Mouse (Mus musculus) ES-E14 (cell line): ENCODE results near the gene Krtap5-3.

Experiments
- CHD2 ChIP-seq: IDR thresholded peaks from 2 replicates; pipeline ENCODE4 v1.6.1; 2014; ENCODE audit warnings: mild to moderate bottlenecking, low read depth, low read length, inconsistent platforms
- HCFC1 ChIP-seq: IDR thresholded peaks from 2 replicates; pipeline ENCODE4 v1.6.1; 2012; ENCODE audit warnings: low read length, inconsistent platforms, borderline replicate concordance; ENCODE audit not compliant: insufficient read depth
- MAFK ChIP-seq: IDR thresholded peaks from 2 replicates; pipeline ENCODE4 v1.6.1; 2014; ENCODE audit warnings: mild to moderate bottlenecking, low read depth, low read length, inconsistent platforms; ENCODE audit not compliant: insufficient read depth
- ZNF384 ChIP-seq: IDR thresholded peaks from 2 replicates; pipeline ENCODE4 v1.6.1; 2012; ENCODE audit warnings: low read depth, low read length, inconsistent platforms

DNA sequence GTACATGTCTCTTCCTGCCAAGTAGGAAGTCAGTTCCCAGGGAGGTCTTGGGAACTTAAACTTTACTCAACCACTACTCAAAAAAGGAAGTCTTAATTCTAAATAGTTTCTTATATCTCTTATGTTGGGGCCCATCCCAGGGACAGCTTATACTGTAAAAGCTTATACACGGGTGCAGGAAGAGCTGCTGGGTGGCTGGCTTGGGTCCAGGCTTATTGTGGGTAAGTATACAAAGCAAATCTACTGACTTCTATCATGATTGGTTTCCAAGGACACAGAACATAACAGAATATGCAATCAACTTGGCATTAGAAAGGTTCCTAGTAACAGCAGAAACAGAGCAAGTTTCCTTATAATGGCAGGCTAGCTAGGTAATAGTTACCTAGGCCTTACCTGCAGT, 45.9 kb upstream of the Krtap5-3 start:
- TF ChIP-seq MAFK (no peak), ZNF384 (no peak), CHD2 (no peak), HCFC1 (no peak)
